Mouse (Mus musculus): ENCODE results near the gene Cpsf6.

DNA sequence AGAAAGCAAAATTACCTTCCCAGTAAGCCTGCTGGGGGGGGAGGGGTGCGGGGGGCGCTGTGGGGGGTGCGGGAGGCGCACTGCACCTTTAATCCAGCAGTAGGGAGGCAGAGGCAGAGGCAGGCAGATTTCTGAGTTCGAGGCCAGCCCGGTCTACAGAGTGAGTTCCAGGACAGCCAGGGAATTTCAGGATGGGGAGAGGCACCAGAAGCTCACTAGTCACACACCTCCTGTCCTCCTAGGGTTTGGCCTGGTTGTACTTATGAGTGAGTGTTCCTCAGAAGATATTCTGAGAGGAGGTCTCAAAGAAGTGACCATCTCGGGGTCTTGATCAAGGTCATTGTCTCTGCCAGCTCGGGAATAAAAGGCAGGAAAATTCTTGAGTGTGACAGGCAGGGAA, 67.6 kb downstream of the Cpsf6 start:
- TF ChIP-seq CTCF (IDR thresholded peaks at IDR 0.05; ENCODE audit: low read depth, low read length) (no peak), GATA1 (IDR thresholded peaks at IDR 0.05; ENCODE audit: borderline replicate concordance, low read length) (no peak), POLR2AphosphoS5 (IDR thresholded peaks at IDR 0.05; ENCODE audit: insufficient replicate concordance, low read depth, low read length) (no peak)
